Mouse (Mus musculus) ES-Bruce4 (cell line): Measurements from ENCODE around the gene Iyd. TPM values are rescaled to one million over a fixed set of nuclear protein-coding genes. Genes with fewer than 3 reads are reported as not detected.

Source experiments
- H3K27ac ChIP-seq: 2 replicates; pipeline ENCODE4 v1.5.1; 2012; ENCODE audit warnings: low read length, inconsistent platforms; ENCODE audit not compliant: insufficient read depth
- H3K27me3 ChIP-seq: 2 replicates; pipeline ENCODE4 v1.6.1; 2012; ENCODE audit warnings: mild to moderate bottlenecking, low read length, inconsistent platforms; ENCODE audit not compliant: control insufficient read depth, poor library complexity, insufficient read depth, severe bottlenecking
- H3K36me3 ChIP-seq: 2 replicates; pipeline ENCODE4 v1.6.1; 2012; ENCODE audit warnings: inconsistent platforms, mild to moderate bottlenecking, low read length, moderate library complexity; ENCODE audit not compliant: control insufficient read depth, poor library complexity, insufficient read depth, severe bottlenecking
- H3K4me1 ChIP-seq: one replicate; pipeline ENCODE4 v1.8.1; 2011; ENCODE audit warnings: low read length; ENCODE audit not compliant: control insufficient read depth, insufficient read depth
- H3K4me3 ChIP-seq: 2 replicates; pipeline ENCODE4 v1.5.1; 2011; ENCODE audit warnings: low read depth, mild to moderate bottlenecking, low read length
- H3K9ac ChIP-seq: 2 replicates; pipeline ENCODE4 v1.6.1; 2012; ENCODE audit warnings: low read depth, mild to moderate bottlenecking, inconsistent platforms; ENCODE audit not compliant: poor library complexity, severe bottlenecking
- H3K9me3 ChIP-seq: replicated peaks from 2 replicates; pipeline ENCODE4 v1.6.1; 2012; ENCODE audit warnings: mild to moderate bottlenecking, low read length, inconsistent platforms; ENCODE audit not compliant: control insufficient read depth, poor library complexity, insufficient read depth, severe bottlenecking
- CTCF ChIP-seq: IDR thresholded peaks from one replicate; pipeline ENCODE4 v1.8.1; 2011; ENCODE audit warnings: low read depth, low read length
- EP300 ChIP-seq: IDR thresholded peaks from 2 replicates; pipeline ENCODE4 v1.6.1; 2011; ENCODE audit warnings: low read depth, low read length; ENCODE audit not compliant: insufficient read depth
- POLR2A ChIP-seq: IDR thresholded peaks from one replicate; pipeline ENCODE4 v1.8.1; 2011; ENCODE audit warnings: low read length; ENCODE audit not compliant: insufficient read depth
- polyA plus RNA-seq: library from polyadenylated mRNA; stranded (reverse); fragments of >200 nt; gene quantifications from 2 replicates; pipeline ENCODE4 v1.2.4, GENCODE M21; 2011; ENCODE audit warnings: low read depth; ENCODE audit not compliant: missing spikeins, insufficient read depth, insufficient read length

Iyd gene
- polyA plus RNA-seq, 1 experiment, result not detected

- H3K9ac ChIP-seq, result no peak overlapping the region
- TF ChIP-seq POLR2A, result no peak
- no peak for TF ChIP-seq EP300
- TF ChIP-seq CTCF, result no peak
- no peaks in the 10 kb centered on the region for H3K9me3 ChIP-seq
- H3K27ac ChIP-seq, result no peak overlapping the region
- H3K4me1 ChIP-seq, result peaks cover 1% of the 10 kb centered on the region
- H3K4me3 ChIP-seq, result no peak overlapping the region
- no peaks in the 10 kb centered on the region for H3K36me3 ChIP-seq
- no peaks in the 10 kb centered on the region; the same call in 1 of the 2 replicates for H3K27me3 ChIP-seq
Observed at GRCm38 (mm10) chr10:3591790-3592189, 51.8 kb downstream of the Iyd start.

- H3K36me3 ChIP-seq, result no peaks in the 10 kb centered on the region
Observed at GRCm38 (mm10) chr10:3596697-3597096, 56.7 kb downstream of the Iyd start.

GRCm38 (mm10) chr10:3597760-3598159 lies 57.7 kb downstream of the Iyd start:
- no peak overlapping the region for H3K27ac ChIP-seq
- no peak overlapping the region for H3K4me3 ChIP-seq
- H3K9me3 ChIP-seq, result peaks cover 7% of the 10 kb centered on the region
- H3K27me3 ChIP-seq, result no peaks in the 10 kb centered on the region
- no peak for TF ChIP-seq POLR2A
- no peak for TF ChIP-seq EP300
- no peak for TF ChIP-seq CTCF
- no peak overlapping the region for H3K9ac ChIP-seq
- H3K4me1 ChIP-seq, result no peaks in the 10 kb centered on the region
- no peaks in the 10 kb centered on the region for H3K36me3 ChIP-seq

More at GRCm38 (mm10) chr10:3596697-3597096, 56.7 kb downstream of the Iyd start:
- peaks cover 7% of the 10 kb centered on the region for H3K9me3 ChIP-seq
- no peak overlapping the region for H3K27ac ChIP-seq
- H3K4me3 ChIP-seq, result no peak overlapping the region
- H3K4me1 ChIP-seq, result peaks cover 1% of the 10 kb centered on the region
- H3K27me3 ChIP-seq, result no peaks in the 10 kb centered on the region
- no peak overlapping the region for H3K9ac ChIP-seq
- TF ChIP-seq CTCF, result no peak
- TF ChIP-seq POLR2A, result no peak
- TF ChIP-seq EP300, result no peak

Other genes starting within 250 kb of the Iyd start
- 8.7 and 9.2 TPM in 2 replicates for gene Ppp1r14c, start 174.2 kb upstream of the Iyd start, polyA plus RNA-seq
- gene Plekhg1, start 200.1 kb downstream of the Iyd start, polyA plus RNA-seq, result 18.9 and 22.1 TPM in 2 replicates